Mouse (Mus musculus): ENCODE measurements around the gene Aldh1a2. TPM values are rescaled to one million over a fixed set of nuclear protein-coding genes. Genes with fewer than 3 reads are reported as not detected.

The Aldh1a2 gene
- polyA plus RNA-seq, 1 experiment from 2014 or later: 11.1 TPM

DNA sequence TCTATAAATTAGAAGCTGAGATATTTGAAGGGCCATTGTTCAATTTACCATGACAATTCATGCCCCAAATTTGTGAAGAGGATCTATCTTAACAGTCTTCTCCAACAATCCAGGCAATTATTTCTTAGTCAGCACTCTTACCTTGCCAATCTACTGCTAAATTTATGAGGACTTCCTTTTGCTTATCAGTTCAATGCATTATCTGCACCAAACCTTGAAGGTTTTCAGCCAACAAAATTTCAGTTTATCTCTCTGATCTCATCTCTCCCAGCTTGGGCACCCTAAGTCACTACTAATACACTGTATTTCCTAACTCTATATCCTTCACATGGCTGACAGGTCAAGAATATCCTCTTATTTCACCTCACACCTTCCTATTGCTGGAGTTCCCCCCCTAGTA, 30.3 kb upstream of the Aldh1a2 start:
- H3K4me3 ChIP-seq: no peak overlapping the region
- H3K4me1 ChIP-seq: no peaks in the 10 kb centered on the region
- H3K36me3 ChIP-seq: no peaks in the 10 kb centered on the region
- H3K4me2 ChIP-seq: no peak overlapping the region
- no peak overlapping the region for H3K27ac ChIP-seq
- no peaks in the 10 kb centered on the region for H3K9me3 ChIP-seq
- no peaks in the 10 kb centered on the region for H3K27me3 ChIP-seq
- no peak overlapping the region for H3K9ac ChIP-seq
- no peak for ATAC-seq (ENCODE audit: insufficient number of reproducible peaks, low FRiP score, low TSS enrichment, low read depth)

DNA sequence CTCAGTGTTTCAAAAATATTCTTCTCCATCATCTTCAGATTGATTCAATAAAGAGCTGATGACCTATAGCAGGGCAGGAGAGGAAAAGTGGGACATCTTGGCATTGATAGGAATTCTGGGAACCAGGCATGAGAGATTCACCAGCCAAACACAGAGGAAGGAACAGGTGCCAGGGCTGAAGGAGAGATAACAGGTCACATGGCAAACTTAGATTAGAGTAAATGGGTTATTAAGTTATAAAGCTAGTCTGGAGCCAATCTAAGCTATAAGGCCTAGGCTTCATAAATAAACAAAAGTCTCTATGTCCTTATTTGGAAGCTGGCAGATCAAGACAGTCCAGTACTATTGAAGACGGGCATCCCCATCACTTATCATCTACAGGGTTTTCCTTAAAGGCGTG, 29.8 kb upstream of the Aldh1a2 start:
- 79% methylated on average over 2 of the region's 2 CpGs for WGBS
- no peaks in the 10 kb centered on the region for H3K27me3 ChIP-seq
- ATAC-seq (ENCODE audit: insufficient number of reproducible peaks, low FRiP score, low TSS enrichment, low read depth): no peak

DNA sequence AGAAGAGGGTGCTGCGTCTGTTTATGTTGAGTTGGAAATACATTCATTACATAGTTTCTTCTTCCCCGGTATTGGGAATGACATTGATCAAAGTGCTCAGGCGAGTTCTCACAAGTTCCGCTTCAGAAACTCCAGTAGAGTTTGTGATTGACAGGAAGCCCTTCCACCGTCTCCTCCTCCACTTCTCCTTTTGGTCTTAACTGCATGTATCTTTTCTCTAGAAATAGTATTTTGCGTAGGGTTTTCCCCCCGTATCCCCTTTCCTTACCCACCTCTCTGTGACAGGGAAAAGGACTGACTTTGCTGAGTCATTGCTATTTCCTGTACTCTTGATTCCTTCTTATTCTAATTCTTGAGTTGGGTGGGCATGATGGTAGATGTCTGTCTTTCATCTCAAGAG, 28.2 kb upstream of the Aldh1a2 start:
- Histone ChIP-seq H3K4me3 (no peak overlapping the region), H3K27me3 (no peaks in the 10 kb centered on the region), H3K4me1 (no peaks in the 10 kb centered on the region), H3K4me2 (no peak overlapping the region), H3K36me3 (no peaks in the 10 kb centered on the region), H3K9ac (no peak overlapping the region), H3K9me3 (no peaks in the 10 kb centered on the region), H3K27ac (no peak overlapping the region)
- no peak for ATAC-seq (ENCODE audit: insufficient number of reproducible peaks, low FRiP score, low TSS enrichment, low read depth)
- WGBS: 85% methylated on average over 7 of the region's 7 CpGs

More for the DNA sequence above, 29.8 kb upstream of the Aldh1a2 start:
- Histone ChIP-seq H3K4me2 (no peak overlapping the region), H3K36me3 (no peaks in the 10 kb centered on the region), H3K4me3 (no peak overlapping the region), H3K4me1 (no peaks in the 10 kb centered on the region), H3K9ac (no peak overlapping the region), H3K9me3 (no peaks in the 10 kb centered on the region), H3K27ac (no peak overlapping the region)

DNA sequence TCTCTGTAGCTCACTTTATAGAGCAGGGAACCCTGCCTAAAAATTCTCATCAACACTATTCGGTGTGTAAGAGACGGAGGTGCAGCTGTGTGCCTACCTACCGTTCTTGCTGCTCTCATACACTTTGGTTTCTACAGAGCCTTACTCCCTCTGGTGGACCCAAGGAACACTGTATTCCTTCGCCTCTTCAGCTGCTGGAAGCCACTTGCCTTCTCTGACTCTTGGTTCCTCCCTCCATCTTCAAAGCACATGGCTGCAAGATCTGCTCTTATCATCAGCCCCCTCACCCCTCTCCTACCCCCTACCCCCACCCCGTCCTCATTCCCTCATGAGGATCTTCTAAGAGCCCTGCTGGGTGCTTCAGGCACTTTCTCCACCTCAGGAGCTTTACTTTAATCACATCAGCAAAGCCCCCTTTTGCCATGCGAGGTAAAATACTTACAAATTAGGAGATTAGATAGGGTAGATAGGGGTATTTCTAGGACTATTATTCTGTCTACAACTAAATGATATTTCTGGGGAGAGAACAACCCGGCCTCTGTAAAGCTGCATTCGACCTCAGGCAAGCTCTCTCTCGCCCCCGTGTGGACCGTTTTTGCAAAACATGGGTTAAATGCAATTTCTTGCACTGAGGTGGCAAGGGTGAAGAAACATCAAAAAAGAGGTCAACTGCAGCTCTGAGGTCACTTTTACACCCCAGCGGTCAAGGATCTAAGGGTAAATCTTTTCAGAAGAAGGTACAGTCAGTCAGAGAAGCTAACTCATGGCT, 26.8 kb upstream of the Aldh1a2 start:
- WGBS: 9% methylated on average over 12 of the region's 12 CpGs

DNA sequence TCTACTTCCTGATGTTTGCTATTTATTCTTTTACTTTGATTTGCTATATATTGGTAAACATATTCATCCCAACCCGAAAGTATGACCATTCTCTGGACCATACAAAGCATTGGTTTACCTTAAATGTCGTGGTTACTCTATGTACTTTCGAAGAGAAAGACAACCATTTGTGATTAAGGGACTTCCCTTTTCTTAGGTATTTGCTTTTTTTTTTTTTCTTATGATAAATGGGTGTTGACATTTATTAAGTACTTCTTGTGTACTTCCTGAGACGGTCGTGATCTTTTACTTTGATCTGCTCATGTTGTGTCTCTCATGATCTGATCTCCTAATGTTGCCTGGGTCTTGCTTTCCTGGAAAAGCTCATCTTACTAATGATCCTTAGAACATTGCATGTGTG, 16.8 kb upstream of the Aldh1a2 start:
- no peak overlapping the region for H3K4me2 ChIP-seq
- no peaks in the 10 kb centered on the region for H3K9me3 ChIP-seq
- WGBS: 75% methylated on average over 5 of the region's 5 CpGs
- ATAC-seq (ENCODE audit: insufficient number of reproducible peaks, low FRiP score, low TSS enrichment, low read depth): no peak
- no peaks in the 10 kb centered on the region for H3K27me3 ChIP-seq
- no peak overlapping the region for H3K27ac ChIP-seq
- no peaks in the 10 kb centered on the region for H3K4me1 ChIP-seq
- no peaks in the 10 kb centered on the region for H3K36me3 ChIP-seq
- H3K4me3 ChIP-seq: no peak overlapping the region
- H3K9ac ChIP-seq: no peak overlapping the region

More for the DNA sequence above, 26.8 kb upstream of the Aldh1a2 start:
- Histone ChIP-seq H3K4me1 (no peaks in the 10 kb centered on the region), H3K4me3 (no peak overlapping the region), H3K4me2 (peak overlapping the region; percentile 36), H3K9ac (no peak overlapping the region), H3K27ac (no peak overlapping the region), H3K27me3 (no peaks in the 10 kb centered on the region), H3K9me3 (no peaks in the 10 kb centered on the region), H3K36me3 (no peaks in the 10 kb centered on the region)
- ATAC-seq (ENCODE audit: insufficient number of reproducible peaks, low FRiP score, low TSS enrichment, low read depth): no peak

DNA sequence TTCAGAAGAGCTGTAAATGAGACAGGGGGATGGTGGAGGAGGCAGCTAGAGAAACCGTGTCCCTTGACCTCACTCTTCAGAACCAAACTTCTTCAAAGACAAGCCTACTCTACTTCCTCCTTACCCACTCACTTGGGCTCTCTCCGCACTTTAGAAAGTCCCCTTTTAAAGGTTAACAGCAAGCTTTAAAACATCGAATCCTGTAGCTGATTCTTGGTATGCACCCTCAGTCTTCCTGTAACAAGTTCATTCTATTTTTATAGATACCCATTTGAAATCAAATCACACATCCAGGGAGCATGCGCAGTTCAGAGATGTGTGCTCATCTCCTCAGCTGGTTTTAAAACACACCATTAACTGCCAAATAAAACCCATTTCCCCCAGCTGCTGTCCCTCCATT, 13.3 kb upstream of the Aldh1a2 start:
- Histone ChIP-seq H3K9ac (no peak overlapping the region), H3K4me2 (no peak overlapping the region), H3K27me3 (no peaks in the 10 kb centered on the region), H3K4me1 (no peaks in the 10 kb centered on the region), H3K27ac (no peak overlapping the region), H3K4me3 (no peak overlapping the region), H3K9me3 (no peaks in the 10 kb centered on the region), H3K36me3 (no peaks in the 10 kb centered on the region)
- no peak for ATAC-seq (ENCODE audit: insufficient number of reproducible peaks, low FRiP score, low TSS enrichment, low read depth)
- WGBS: 72% methylated on average over 4 of the region's 4 CpGs

DNA sequence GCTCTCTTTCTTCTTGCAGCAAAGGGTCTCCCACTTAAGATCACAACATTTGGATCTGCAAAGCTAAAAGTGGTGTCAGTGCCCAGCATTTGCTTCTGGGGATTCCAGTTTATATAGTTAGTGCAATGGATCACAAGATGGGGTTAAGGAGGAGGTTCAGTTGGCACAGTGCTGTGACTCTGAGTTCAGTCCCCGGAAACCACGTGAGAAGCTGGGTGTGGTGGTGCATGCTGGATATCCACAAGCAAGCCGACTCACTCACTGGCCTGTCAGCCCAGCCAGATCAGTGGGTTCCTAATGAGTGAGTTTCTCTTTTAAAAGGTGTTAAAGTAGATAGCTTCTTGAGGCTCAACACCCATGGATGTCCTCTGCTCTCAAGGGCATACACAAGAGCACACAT, 6.3 kb upstream of the Aldh1a2 start:
- no peak for ATAC-seq (ENCODE audit: insufficient number of reproducible peaks, low FRiP score, low TSS enrichment, low read depth)
- no peaks in the 10 kb centered on the region for H3K9me3 ChIP-seq
- WGBS: 57% methylated on average over 3 of the region's 3 CpGs
- no peaks in the 10 kb centered on the region for H3K4me1 ChIP-seq
- H3K9ac ChIP-seq: no peak overlapping the region
- H3K27ac ChIP-seq: no peak overlapping the region
- H3K4me3 ChIP-seq: no peak overlapping the region
- peaks cover 41% of the 10 kb centered on the region for H3K27me3 ChIP-seq
- no peaks in the 10 kb centered on the region for H3K36me3 ChIP-seq
- no peak overlapping the region for H3K4me2 ChIP-seq

DNA sequence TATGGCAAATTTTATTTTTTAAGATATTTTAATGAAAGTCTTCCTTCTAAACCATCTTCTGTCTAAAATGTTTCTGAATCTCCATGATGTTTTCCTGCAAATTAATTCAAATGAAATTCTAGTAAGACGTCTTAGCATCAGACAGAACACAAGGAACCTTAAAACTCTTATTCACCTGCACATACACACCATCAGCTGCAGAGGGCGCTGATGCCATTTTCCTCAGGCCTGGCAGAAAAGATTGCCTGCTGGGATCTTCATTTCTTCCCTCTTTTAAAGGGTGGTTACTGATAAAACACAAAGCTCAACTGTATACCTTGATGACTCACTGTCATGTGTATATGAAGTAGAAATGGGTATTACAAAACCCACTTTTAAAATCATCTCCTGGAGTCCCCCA, 4.7 kb upstream of the Aldh1a2 start:
- 14% methylated on average over 2 of the region's 2 CpGs for WGBS
- Histone ChIP-seq H3K27me3 (peaks cover 57% of the 10 kb centered on the region), H3K36me3 (no peaks in the 10 kb centered on the region), H3K4me1 (peaks cover 8% of the 10 kb centered on the region), H3K4me2 (no peak overlapping the region), H3K27ac (no peak overlapping the region), H3K4me3 (no peak overlapping the region), H3K9me3 (no peaks in the 10 kb centered on the region), H3K9ac (no peak overlapping the region)
- no peak for ATAC-seq (ENCODE audit: insufficient number of reproducible peaks, low FRiP score, low TSS enrichment, low read depth)

DNA sequence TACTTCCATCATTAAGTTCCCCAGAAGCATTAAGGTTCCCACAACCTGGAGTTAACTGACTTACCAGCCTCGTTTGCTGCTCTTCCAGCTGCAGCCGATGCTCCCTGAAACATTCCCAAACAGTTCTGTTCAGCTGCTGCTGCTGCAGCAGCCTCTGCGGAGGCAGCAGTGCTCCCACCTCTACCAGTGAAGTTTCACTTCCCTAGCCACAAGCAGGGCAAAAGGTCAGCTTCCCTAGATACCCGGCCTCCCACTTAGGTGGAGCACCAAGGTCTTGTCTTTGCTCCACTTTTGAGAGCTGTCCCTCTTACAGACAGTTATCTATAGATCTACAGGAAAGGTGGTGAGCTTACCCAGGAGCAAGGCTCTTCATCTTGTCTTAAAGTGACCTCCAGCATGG, 2.0 kb upstream of the Aldh1a2 start:
- H3K4me3 ChIP-seq: no peak overlapping the region
- H3K36me3 ChIP-seq: no peaks in the 10 kb centered on the region
- no peaks in the 10 kb centered on the region for H3K9me3 ChIP-seq
- no peak for ATAC-seq (ENCODE audit: insufficient number of reproducible peaks, low FRiP score, low TSS enrichment, low read depth)
- no peak overlapping the region for H3K9ac ChIP-seq
- no peak overlapping the region for H3K4me2 ChIP-seq
- WGBS: 25% methylated on average over 4 of the region's 4 CpGs
- peaks cover 18% of the 10 kb centered on the region for H3K4me1 ChIP-seq
- H3K27ac ChIP-seq: no peak overlapping the region
- peaks cover 74% of the 10 kb centered on the region for H3K27me3 ChIP-seq

DNA sequence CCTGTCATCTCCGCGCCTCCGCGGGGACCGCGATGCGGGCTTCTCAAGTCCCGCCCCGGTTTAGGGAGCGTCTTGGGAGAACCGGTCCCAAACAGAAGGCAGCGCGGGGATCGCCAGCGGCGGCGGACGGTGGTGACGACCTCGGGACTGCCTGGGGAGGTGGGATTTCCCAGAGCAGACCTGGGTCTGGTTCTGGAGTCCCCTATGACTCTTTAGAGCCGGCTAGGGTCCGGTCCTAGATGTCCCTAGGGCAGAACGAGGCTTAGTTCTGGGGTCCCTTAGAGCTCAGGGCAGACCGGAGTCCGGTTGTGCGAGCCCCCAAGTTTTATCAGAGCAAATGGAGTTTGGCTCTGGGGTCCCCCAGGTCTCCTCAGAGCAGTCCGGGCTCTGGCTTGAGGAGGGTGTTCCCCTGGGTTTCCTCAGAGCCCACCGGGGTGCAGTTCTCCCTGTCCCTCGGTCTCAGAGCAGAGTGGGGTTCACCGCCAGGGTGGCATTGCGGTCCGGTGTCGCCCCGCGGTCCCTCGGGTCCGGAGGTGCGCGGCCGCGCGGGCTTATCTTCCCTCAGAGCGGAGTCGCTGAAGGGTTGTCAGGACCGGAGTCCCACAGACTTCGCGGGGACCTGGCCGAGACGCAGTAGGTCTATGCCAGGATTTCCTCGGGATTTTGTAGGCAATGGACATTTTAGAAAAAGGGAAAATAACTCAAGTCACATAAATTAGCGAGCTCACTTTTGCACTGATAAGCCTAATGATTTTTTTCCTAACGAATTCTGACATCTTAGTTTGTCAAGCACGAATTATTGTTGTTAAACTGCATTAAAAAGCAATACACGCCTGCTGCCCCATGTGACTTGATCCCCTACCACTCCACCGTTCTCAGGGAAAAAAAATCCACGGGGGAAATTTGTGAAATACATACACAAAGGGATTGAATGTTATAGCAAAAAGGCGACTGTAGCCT, 727 bp downstream of the Aldh1a2 start:
- Histone ChIP-seq H3K27me3 (peaks cover 74% of the 10 kb centered on the region), H3K4me3 (peak overlapping the region; percentile 48)
- ATAC-seq (ENCODE audit: insufficient number of reproducible peaks, low FRiP score, low TSS enrichment, low read depth): no peak

DNA sequence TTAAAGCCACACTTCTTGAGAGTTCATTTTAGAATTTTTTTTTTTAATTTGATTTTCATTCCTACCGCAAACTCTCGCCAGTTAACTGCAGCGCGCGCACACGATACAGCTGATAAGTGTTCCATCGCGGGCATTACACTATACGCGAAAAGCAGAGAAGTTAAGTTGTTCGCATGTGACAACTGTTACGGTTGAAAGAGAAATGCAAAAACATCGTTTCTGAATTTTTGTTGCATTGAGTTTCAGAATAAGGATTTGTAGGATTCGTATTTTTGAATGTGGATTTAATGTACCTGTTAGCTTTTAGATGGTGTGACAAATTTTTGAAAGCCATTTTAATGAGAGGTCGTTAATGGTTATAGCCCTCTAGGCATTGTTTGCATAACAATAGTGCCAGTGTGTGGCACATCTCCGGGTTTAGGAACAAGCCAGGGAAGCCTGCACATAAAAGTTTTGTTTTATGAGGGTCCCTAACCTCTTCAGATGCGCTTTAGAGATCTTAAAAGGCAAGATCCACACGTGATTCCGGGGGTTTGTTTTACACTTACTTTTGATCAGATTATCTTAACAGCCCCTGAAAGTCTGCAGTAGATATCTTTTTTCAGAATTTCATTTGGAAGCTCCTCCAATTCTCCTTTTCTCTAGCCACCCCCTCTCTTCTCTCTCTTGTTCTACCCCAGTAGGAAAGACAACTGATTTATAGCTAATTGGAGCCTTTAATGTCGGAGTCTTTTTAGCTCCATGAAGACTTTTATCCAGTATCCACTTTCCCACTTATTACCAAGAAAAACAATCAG, 1.6 kb downstream of the Aldh1a2 start:
- Histone ChIP-seq H3K4me3 (peak overlapping the region; percentile 48), H3K4me1 (peaks cover 18% of the 10 kb centered on the region), H3K27ac (no peak overlapping the region), H3K36me3 (no peaks in the 10 kb centered on the region), H3K9me3 (no peaks in the 10 kb centered on the region), H3K9ac (no peak overlapping the region), H3K27me3 (peaks cover 69% of the 10 kb centered on the region), H3K4me2 (no peak overlapping the region)
- 3% methylated on average over 20 of the region's 20 CpGs for WGBS
- ATAC-seq (ENCODE audit: insufficient number of reproducible peaks, low FRiP score, low TSS enrichment, low read depth): no peak

More for the DNA sequence above, 727 bp downstream of the Aldh1a2 start:
- Histone ChIP-seq H3K36me3 (no peaks in the 10 kb centered on the region), H3K27ac (no peak overlapping the region), H3K9me3 (no peaks in the 10 kb centered on the region), H3K4me2 (peak overlapping the region; percentile 83), H3K9ac (no peak overlapping the region), H3K4me1 (peaks cover 18% of the 10 kb centered on the region)
- under 1% methylated on average over 57 of the region's 57 CpGs for WGBS

DNA sequence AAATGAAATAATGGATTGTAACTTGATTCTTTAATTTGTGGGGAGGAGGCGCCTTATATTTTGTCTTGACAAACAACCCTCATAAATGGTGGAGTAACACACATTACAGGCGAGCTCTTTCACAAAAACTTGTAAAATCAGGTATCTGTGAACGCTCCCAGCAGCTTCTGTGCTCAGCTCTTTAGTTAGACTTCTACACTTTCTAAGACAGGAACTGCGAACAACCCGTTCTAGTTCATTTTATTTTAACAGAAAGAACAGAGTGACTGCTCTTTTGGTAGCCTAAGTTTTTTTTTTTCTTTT, 2.2 kb downstream of the Aldh1a2 start:
- 16% methylated on average over 5 of the region's 5 CpGs for WGBS
- Histone ChIP-seq H3K4me1 (peaks cover 18% of the 10 kb centered on the region), H3K27me3 (peaks cover 64% of the 10 kb centered on the region)

More for the DNA sequence above, 2.2 kb downstream of the Aldh1a2 start:
- H3K27ac ChIP-seq: no peak overlapping the region
- H3K9me3 ChIP-seq: no peaks in the 10 kb centered on the region
- H3K9ac ChIP-seq: no peak overlapping the region
- no peaks in the 10 kb centered on the region for H3K36me3 ChIP-seq
- no peak overlapping the region for H3K4me2 ChIP-seq
- ATAC-seq (ENCODE audit: insufficient number of reproducible peaks, low FRiP score, low TSS enrichment, low read depth): no peak
- H3K4me3 ChIP-seq: no peak overlapping the region

Data from limb, embryonic 15.5 days (tissue).